In the genomic region with DNA sequence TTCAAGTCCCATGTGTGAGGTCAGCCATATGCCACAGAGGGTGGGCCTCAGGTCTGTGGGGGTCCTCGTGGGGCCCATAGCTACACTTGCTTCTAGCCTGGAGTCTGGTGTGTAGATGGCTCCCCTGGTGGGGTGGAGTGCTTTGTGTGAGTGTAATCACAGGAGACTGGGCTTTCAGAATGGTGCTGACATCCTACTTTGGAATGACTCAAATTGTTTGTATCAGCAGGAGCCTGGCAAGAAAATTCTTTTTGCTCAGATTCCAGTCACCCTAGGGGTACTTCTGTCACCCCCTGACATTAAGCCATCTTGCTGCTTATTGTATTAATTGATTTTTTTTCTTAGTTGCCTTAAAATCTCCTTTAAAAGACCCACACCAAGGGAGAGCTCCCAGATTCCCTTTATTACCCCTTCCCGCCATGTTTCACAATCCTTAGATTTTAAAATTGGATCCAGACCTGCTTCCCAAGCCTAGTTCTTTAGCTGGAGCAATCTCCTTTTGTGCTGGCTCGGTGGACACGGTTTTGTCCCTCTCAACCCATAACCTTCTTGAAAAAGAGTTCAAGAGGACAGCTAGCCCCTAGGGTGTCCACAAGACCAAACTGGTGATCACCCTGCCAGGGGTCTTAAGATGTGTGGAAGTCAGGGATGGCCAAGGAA, we compare ENCODE assay signal across 20 mouse cellular contexts.
DNase-seq lines count a peak whose midpoint lies in the region; ATAC-seq and TF ChIP-seq lines count a peak whose summit lies in the region.
"Had no signal": no experiment of that assay in that cellular context is flagged by ENCODE, and none has a peak within 500 bp of the region (broad histone marks: within the 10 kb centered on the region; RNA-seq: fewer than 3 reads in every experiment).

No protein-coding gene starts in this region.

- H3K4me3 ChIP-seq in brown adipose tissue, adult 24 weeks (ENCODE audit: insufficient read depth, low read depth, low read length): no peak overlapping the region
- no peak overlapping the region for H3K4me3 ChIP-seq in embryonic facial prominence, embryonic 14.5 days (ENCODE audit: low read depth, low read length)
- H3K4me3 ChIP-seq in limb, embryonic 12.5 days (replicated peaks): no peak overlapping the region
- H3K4me3 ChIP-seq in midbrain, embryonic 16.5 days (ENCODE audit: low read depth, low read length): no peak overlapping the region
- no peak overlapping the region for H3K4me3 ChIP-seq in hindbrain, postnatal 0 days (ENCODE audit: low read length)
- H3K4me3 ChIP-seq: forebrain, embryonic 12.5 days; heart, adult 2 months; heart, embryonic 12.5 days; hindbrain, embryonic 15.5 days had no signal

- peak; percentile 70 for DNase-seq in 3T3-L1 (ENCODE audit: low read depth, low spot score)
- no peak for DNase-seq in embryonic facial prominence, embryonic 14.5 days (ENCODE audit: low spot score)
- DNase-seq in hindbrain, postnatal 0 days (ENCODE audit: low spot score): no peak
- no peak for DNase-seq in embryo, embryonic 11 days
- DNase-seq: adrenal gland, adult 8-10 months; adrenal gland, postnatal 36 days; cerebellum, adult 11 months; cerebellum, adult 9-10 months; cerebellum, postnatal 25 days; gastrocnemius, postnatal 10 days; heart, adult 2 months; kidney, adult 11 months had no signal

- H3K27ac ChIP-seq in brown adipose tissue, adult 24 weeks (replicated peaks; ENCODE audit: low read depth, low read length): 0 out of 2 replicates have a peak overlapping the region, but pooled peaks have one; percentile 23
- H3K27ac ChIP-seq in embryonic facial prominence, embryonic 14.5 days (replicated peaks; ENCODE audit: low read depth, low read length): peak overlapping the region; percentile 64
- H3K27ac ChIP-seq in limb, embryonic 12.5 days: peak overlapping the region; percentile 60
- no peak overlapping the region for H3K27ac ChIP-seq in midbrain, embryonic 16.5 days (ENCODE audit: low read length)
- no peak overlapping the region for H3K27ac ChIP-seq in hindbrain, postnatal 0 days
- H3K27ac ChIP-seq: forebrain, embryonic 12.5 days; heart, adult 2 months; hindbrain, embryonic 15.5 days had no signal

- H3K36me3 ChIP-seq in embryonic facial prominence, embryonic 14.5 days (ENCODE audit: control insufficient read depth, insufficient read depth, low read length): no peaks in the 10 kb centered on the region
- H3K36me3 ChIP-seq in limb, embryonic 12.5 days: no peaks in the 10 kb centered on the region
- H3K36me3 ChIP-seq in midbrain, embryonic 16.5 days (ENCODE audit: control insufficient read depth, insufficient read depth, low read length): no peaks in the 10 kb centered on the region
- H3K36me3 ChIP-seq in hindbrain, postnatal 0 days (ENCODE audit: insufficient read depth, low read length): no peaks in the 10 kb centered on the region
- H3K36me3 ChIP-seq: forebrain, embryonic 12.5 days; heart, embryonic 12.5 days; hindbrain, embryonic 15.5 days had no signal

- no peak for ATAC-seq in embryonic facial prominence, embryonic 14.5 days (ENCODE audit: low read depth)
- ATAC-seq in limb, embryonic 12.5 days (ENCODE audit: insufficient number of reproducible peaks, insufficient read depth, low FRiP score, low TSS enrichment, low read depth): no peak
- ATAC-seq in midbrain, embryonic 16.5 days: no peak
- ATAC-seq in hindbrain, postnatal 0 days: no peak
- ATAC-seq in granulocyte monocyte progenitor cell, adult 5-6 weeks (replicated peaks; ENCODE audit: poor library complexity, severe bottlenecking): no peak
- ATAC-seq: forebrain, embryonic 16.5 days had no signal

- H3K9me3 ChIP-seq in embryonic facial prominence, embryonic 14.5 days (ENCODE audit: control insufficient read depth, low read length): no peaks in the 10 kb centered on the region
- H3K9me3 ChIP-seq in limb, embryonic 12.5 days: peaks cover 5% of the 10 kb centered on the region; the same call in 1 of the 2 replicates
- H3K9me3 ChIP-seq in midbrain, embryonic 16.5 days (replicated peaks; ENCODE audit: control insufficient read depth, low read length, poor library complexity, severe bottlenecking): no peaks in the 10 kb centered on the region
- no peaks in the 10 kb centered on the region for H3K9me3 ChIP-seq in hindbrain, postnatal 0 days (ENCODE audit: low read length)
- H3K9me3 ChIP-seq: forebrain, embryonic 12.5 days; hindbrain, embryonic 15.5 days had no signal

- no peak overlapping the region for H3K4me2 ChIP-seq in embryonic facial prominence, embryonic 14.5 days (ENCODE audit: low read depth, low read length)
- H3K4me2 ChIP-seq in limb, embryonic 12.5 days: no peak overlapping the region
- H3K4me2 ChIP-seq in midbrain, embryonic 16.5 days (ENCODE audit: low read length): no peak overlapping the region
- H3K4me2 ChIP-seq in hindbrain, postnatal 0 days (ENCODE audit: low read depth, low read length): no peak overlapping the region
- H3K4me2 ChIP-seq: forebrain, embryonic 12.5 days; heart, embryonic 12.5 days; hindbrain, embryonic 15.5 days had no signal

- H3K4me1 ChIP-seq in brown adipose tissue, adult 24 weeks (ENCODE audit: control insufficient read depth, insufficient read depth, insufficient read length, low read length): no peaks in the 10 kb centered on the region
- H3K4me1 ChIP-seq in embryonic facial prominence, embryonic 14.5 days (ENCODE audit: control insufficient read depth, insufficient read depth, low read length): 0 out of 2 replicates have a peak, but pooled peaks cover 3% of the 10 kb centered on the region
- H3K4me1 ChIP-seq in limb, embryonic 12.5 days (replicated peaks): peaks cover 10% of the 10 kb centered on the region
- H3K4me1 ChIP-seq in midbrain, embryonic 16.5 days (ENCODE audit: control insufficient read depth, insufficient read depth, low read length): no peaks in the 10 kb centered on the region
- H3K4me1 ChIP-seq in hindbrain, postnatal 0 days (ENCODE audit: insufficient read depth, low read length): no peaks in the 10 kb centered on the region
- H3K4me1 ChIP-seq: forebrain, embryonic 12.5 days; hindbrain, embryonic 15.5 days had no signal

- H3K27me3 ChIP-seq in embryonic facial prominence, embryonic 14.5 days (replicated peaks; ENCODE audit: control insufficient read depth, insufficient read depth, low read length): no peaks in the 10 kb centered on the region
- no peaks in the 10 kb centered on the region for H3K27me3 ChIP-seq in limb, embryonic 12.5 days
- H3K27me3 ChIP-seq in midbrain, embryonic 16.5 days (ENCODE audit: control insufficient read depth, insufficient read depth, low read depth, low read length): no peaks in the 10 kb centered on the region
- H3K27me3 ChIP-seq in hindbrain, postnatal 0 days (ENCODE audit: insufficient read depth, low read length): no peaks in the 10 kb centered on the region
- H3K27me3 ChIP-seq: forebrain, embryonic 12.5 days; heart, embryonic 12.5 days; hindbrain, embryonic 15.5 days had no signal

- 51% methylated on average over 4 of the region's 4 CpGs for WGBS in embryonic facial prominence, embryonic 14.5 days
- 41% methylated on average over 4 of the region's 4 CpGs for WGBS in limb, embryonic 12.5 days
- 59% methylated on average over 4 of the region's 4 CpGs for WGBS in midbrain, embryonic 16.5 days
- WGBS in hindbrain, postnatal 0 days: 68% methylated on average over 4 of the region's 4 CpGs

- TF ChIP-seq CTCF in hindbrain, postnatal 0 days (IDR thresholded peaks at IDR 0.05; ENCODE audit: low read depth): no peak

- H3K9ac ChIP-seq in embryonic facial prominence, embryonic 14.5 days (ENCODE audit: low read depth, low read length): no peak overlapping the region
- no peak overlapping the region for H3K9ac ChIP-seq in limb, embryonic 12.5 days (replicated peaks)
- no peak overlapping the region for H3K9ac ChIP-seq in midbrain, embryonic 16.5 days (ENCODE audit: low read depth, low read length)
- H3K9ac ChIP-seq in hindbrain, postnatal 0 days (replicated peaks; ENCODE audit: low read length): no peak overlapping the region
- H3K9ac ChIP-seq: forebrain, embryonic 12.5 days; heart, embryonic 12.5 days; hindbrain, embryonic 15.5 days had no signal

Comparison
In these comparisons a context has a peak if more than half of its experiments do, and no peak if none do; other contexts are left out.
1. H3K27ac ChIP-seq: peak in brown adipose tissue, adult 24 weeks (single experiment), embryonic facial prominence, embryonic 14.5 days (single experiment) and limb, embryonic 12.5 days (single experiment); none in midbrain, embryonic 16.5 days (single experiment) and hindbrain, postnatal 0 days (single experiment).